Mouse (Mus musculus) heart, postnatal 4 days (tissue): ENCODE data around the gene Ubl5. TPM values are rescaled to one million over a fixed set of nuclear protein-coding genes. Genes with fewer than 3 reads are reported as not detected.
"Not testable (repeated sequence)": the region's sequence is repeated elsewhere in the genome, so short reads cannot be mapped to it uniquely, and the experiment has no call there.

Experiments
- DNase-seq: peaks from one replicate; pipeline ENCODE4 v3.0.0; 2021
- total RNA-seq, 2 experiments: library from RNA; stranded (reverse); gene quantifications; 2 replicates each; pipeline ENCODE4 v1.2.3; 2021

Ubl5 gene
- 100 to 1,000 TPM; 213 to 225 TPM for total RNA-seq

DNA sequence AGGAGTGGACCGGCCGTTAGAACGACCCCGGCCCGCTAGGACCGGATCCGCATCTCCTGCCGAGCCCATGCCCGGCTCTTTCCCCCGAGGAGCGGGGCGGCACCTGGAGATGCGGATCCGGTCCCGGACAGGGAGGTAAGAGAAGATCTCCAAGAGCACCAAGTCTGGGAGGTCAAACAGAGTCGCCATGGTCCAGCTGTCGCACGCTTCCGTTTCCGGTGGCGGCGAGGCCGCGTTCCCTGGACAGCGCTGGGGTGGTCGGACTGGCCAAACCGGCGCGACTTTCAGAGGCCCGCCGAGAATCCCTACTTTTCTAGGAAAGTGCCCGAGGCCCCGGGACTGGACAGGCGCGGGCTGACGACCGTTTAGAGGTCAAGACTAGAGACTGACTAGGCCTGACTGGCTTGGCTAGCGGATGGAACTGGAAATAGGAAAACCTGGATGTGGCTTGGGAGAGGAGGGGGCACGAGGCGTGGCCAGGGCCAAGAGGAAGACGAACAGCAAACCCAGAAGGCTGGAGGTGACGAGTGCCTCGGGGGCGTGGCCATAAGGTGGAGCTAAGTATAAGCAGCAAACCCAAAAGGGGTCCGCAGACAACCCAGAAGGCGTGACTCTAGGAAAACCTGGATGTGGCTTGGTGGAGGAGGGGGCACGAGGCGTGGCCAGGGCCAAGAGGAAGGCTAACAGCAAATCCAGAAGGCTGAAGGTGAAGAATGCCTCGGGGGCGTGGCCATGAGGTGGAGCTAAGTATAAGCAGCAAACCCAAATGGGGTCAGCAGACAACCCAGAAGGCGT, at the start of gene Ubl5:
TSS of gene Ubl5 (plus strand) at position 778 of the 795 bp plus-strand sequence.
- DNase-seq: peak; percentile 94

DNA sequence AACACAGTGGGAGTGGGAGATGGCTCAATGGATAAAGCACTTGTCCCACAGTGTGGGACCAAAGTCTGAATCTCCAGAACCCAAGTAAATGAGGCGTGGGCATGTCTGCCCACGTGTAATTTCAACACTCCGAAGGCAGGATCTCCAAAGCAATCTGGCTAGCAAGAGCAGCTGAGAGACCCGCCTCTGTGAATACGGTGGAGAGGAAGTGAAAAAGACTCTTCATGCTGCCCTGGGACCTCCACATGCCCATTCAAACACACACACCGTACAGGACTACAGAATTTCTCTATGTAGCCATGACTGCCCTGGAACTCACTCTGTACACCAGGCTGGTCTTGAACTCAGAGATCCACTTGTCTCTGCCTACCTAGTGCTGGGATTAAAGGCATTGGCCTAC, 41.4 kb upstream of the Ubl5 start:
- DNase-seq: no peak

DNA sequence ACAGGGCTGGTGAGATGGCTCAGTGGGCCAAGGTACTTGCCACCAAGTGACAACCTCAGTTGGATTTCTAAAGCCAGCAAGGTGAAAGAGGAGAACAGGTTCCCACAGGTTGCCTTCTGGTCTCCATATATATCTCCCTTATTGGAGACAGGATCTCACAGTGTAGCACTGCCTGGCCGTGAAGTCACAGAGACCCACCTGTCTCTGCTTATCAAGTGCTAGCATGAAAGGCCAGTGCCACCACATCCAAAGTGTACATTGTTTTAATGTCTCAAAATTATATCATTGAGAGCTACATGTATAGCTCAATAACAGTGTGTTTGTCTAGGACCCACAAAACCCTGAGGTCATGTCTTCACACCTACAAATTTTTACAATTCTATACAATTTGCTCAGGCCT, 36.4 kb upstream of the Ubl5 start:
- no peak for DNase-seq

DNA sequence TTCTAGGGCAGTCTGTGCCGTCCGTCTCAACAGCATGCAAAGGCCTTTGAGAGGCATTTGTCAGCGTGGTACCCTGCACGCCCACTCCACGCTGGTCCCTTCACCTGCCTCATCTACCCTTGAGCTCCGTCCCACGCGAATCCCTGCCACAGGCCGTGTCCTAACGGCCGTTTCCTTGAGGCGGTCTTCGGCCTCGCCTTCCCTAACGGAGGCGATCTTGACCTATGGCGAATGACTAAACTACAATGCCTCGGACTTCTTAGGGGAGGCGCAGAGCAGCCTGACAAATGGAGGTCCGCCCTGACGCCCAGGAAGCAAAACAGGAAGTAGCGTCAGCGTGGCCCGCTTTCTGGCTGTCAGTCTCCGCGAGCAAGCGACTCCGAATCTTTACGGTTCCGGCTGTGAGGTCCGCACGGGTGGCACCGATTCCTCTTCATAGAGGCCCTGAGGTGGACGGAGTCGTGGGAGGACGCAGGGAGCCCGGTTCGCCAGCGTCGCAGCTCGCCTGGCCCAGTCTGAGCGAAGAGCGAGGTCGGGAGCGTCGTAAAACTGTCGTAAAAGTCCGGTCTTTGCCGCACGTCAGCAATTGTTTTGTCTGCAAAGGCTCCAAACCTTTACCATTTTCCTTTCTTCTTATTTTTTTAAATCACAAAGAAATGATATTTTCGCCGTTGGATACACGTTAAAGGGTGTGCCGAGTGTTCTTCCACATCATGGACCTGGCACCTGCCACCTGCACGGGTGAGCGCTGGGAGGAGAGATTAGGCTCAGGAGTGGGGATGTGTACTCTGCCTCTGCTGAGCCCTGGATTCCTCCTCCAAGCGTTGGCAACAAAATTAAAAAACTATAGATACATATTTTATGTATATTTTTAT, 35.3 kb upstream of the Ubl5 start:
- DNase-seq: peak; percentile 84

DNA sequence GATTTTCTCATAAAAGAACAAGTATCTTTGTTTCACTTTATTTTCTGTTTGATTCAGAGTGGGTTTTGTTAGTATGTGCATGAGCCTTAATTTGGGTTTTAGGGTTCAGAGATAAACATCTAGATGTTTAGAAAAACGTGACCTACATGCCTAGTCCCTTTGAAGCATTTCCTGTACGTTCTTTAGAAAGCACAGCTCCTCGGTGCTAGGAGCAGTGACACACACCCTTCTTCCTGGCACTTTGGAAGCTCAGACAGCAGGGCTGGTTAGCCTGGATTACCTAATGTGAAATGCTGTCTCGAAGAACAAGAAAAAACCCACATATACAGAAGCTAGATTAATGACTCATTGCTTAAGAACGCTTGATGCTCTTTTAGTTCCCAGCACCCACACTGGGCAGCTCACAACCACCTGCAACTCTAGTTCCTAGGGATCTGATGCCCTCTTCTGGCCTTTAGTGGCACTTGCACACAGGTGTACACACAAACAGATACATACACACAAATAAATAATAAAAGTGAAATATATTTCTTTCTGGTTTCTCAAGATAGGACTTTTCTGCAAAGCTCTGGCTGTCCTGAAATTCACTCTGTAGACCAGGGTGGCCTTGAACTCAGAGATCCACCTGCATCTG, 32.7 kb upstream of the Ubl5 start:
- no peak for DNase-seq

DNA sequence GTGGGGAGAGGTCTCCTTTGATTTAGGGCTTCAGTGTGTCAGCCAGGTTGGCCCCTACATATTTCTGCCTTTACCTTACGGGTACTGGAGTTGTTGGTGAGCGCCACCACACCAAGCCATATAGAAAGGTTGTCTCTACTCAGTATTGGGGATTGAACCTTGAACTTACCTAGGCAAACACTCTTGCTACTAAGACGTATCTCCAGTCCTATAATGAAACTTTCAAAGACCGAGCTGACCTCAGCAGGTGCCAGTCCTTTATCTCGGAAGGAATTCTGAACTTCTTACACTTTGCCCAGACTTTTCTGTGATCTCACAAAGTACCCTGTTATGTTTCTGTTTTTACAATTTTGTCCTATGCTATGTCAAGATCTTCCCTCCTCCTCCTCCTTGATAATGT, 30.7 kb upstream of the Ubl5 start:
- no peak for DNase-seq

DNA sequence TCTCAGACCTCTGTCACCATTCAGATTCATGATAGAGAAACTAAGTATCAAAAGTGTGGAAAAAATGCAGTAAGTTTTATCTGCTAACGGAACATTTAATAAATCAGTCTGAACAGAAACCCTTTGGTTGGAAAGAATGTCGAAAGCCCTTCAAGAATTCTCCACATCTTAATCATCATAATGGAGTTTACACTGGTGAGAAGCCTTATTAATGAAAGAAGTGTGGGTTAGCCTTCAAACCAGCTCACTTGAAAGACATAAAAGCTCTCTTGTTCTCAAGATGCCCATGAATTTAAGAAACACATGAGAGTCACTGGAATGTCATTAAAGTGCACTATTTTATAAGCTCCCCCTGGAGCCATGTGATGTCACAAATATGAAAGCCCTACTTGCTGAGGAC, 26.0 kb upstream of the Ubl5 start:
- DNase-seq: no peak

DNA sequence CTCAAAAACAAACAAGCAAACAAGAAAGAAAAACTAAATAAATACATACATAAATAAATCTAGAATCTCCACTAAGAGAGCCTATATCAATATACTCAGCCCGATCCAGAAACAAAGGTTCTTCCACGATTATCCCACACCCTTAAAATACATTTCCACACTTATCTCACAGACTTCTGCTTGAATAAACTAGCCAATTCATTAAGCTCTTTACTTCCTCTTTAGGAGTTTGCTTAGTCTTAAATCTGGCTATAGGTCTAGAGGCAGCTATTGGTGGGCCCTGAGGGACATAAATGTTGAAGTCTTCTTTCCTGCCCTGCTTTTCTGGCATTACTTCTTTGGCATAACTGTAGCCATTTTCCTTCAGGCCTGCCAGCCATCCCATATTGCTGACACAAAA, 11.3 kb upstream of the Ubl5 start:
- no peak for DNase-seq

DNA sequence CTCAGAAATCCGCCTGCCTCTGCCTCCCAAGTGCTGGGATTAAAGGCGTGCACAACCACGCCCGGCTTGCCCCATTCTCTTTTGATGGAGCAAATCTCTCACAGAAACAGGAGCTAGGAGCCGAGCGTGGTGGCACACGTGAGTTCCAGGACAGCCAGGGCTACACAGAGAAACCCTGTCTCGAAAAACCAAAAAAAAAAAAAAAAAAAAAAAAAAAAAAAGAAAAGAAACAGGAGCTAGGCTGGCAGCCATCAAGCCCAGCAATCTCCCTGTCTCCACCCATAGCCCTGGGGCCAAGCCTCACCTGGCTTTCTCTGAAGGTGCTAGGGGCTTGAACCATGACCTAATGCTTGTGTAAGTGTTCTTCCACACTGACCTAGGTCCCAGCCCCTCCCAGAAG, 7.0 kb upstream of the Ubl5 start:
- not testable (repeated sequence) for DNase-seq

DNA sequence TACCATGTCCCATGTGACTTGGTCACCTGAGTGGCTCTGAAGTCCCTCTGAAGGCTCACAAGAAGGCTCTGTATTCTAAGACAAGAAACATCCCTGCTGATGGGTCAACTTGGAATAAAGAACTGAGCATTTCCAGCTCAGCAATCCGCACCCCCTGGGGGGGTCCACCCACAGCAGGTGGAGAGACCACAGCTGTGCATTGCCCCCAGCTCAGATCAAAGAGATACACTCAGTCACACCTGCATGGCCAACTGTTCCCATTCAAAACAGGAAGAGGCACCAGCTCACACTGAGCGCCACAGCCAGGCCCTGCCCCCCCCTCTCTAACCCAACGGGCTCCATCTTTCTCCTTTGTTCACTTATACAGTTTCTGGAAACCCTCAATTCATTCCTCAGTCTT, 6.4 kb upstream of the Ubl5 start:
- DNase-seq: peak; percentile 5

DNA sequence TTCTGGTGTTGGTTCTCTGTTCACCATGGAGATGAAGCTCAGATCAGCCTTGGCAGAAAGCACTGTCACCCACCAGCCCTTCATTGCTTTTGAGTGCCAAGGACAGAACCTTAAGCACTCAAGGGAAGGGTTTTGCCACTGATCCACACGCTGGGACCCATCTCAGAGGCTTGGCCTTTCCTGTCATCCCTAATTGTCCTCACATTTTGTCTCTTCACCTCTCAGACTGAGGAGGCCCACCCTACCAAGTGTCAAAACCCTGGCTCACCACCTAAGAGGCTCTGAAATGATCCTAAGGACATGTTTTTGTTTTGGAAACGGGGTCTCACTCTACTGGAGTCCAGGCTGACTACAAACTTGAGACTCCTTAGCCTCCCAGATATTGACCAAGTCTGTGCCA, 5.9 kb upstream of the Ubl5 start:
- no peak for DNase-seq

DNA sequence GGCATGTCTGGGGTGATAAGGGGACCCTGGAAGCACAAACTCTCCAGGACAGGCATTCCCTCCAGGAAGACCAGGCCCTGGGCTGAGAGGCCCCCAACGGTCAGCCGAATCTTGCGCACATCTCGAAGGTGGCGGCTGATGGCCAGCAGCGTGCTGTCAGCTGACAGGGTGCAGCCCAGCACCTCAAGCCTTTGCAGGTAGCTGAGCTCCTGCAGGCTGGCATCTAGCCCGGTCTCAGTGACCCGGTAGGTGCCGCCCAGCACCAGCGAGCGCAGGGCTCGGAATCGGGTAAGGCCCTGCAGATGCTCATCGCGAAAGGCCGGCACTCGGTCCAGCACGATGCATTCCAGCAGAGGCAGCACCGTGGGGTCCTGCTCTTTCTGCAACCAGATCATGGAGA, 4.1 kb upstream of the Ubl5 start:
- peak; percentile 4 for DNase-seq

DNA sequence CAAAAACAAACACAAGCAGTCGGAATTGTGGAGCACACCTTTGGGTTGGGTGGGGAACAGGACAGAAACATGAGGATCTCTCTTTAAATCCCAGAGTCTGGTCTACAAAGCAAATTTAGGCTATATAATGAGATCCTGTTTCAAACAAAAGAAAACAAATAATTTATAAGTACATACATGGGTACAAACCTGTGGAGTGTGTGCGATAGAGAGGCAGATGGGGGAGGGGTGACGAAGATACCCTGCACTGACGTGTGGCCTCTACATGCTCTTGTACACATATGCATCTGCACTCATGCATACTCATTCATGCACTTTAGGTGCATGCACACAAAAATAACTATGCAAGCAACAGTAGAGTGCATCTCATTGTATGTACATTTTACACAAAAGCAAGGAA, 3.2 kb upstream of the Ubl5 start:
- no peak for DNase-seq

DNA sequence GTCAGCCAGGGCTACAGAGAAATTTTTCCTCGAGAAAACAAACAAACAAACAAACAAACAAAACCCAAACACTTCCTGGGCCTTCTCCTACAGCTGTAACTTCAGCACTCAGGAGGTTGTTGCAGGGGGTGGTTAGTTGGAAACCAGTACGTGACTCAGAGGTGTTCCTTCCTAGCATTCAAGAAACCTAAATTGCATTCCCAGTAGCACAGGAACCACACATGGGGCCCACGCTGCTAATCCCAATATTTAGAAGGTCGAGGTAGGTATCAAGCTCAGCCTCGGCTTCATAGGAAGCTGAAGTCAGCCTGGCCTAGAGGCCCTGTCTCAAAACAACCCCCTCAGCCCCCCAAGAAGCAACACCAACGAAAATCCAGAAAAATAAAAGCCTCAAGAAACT, 1.2 kb upstream of the Ubl5 start:
- peak; percentile 3 for DNase-seq

DNA sequence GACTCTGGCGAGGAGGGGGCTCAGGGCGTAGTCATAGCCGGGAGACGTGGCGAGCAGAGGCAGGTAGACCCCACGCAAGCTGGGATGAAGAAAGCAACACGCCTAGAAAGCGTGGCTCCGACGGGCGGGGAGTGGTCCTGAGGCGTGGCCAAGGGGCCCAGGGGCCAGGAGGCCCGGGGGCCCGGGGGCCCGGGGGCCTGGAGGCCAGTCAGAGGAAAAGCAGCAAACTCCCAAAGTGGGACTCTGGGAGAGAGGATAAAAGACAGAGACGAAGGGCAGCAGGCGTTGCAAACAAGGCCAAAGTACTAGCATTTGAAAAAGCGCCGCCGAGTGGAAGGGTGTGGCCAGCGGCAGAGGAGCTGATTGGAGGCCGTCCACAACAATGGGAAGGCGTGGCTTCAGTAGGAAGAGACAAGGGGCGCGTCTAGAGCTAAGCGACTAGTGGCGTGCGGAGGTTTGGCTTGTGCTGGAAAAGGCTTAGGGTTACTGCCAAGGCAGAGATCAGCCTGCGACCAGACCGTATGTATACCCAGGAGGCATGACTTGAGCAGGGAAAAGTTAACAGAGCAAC, 303 bp downstream of the Ubl5 start:
- peak; percentile 92 for DNase-seq

DNA sequence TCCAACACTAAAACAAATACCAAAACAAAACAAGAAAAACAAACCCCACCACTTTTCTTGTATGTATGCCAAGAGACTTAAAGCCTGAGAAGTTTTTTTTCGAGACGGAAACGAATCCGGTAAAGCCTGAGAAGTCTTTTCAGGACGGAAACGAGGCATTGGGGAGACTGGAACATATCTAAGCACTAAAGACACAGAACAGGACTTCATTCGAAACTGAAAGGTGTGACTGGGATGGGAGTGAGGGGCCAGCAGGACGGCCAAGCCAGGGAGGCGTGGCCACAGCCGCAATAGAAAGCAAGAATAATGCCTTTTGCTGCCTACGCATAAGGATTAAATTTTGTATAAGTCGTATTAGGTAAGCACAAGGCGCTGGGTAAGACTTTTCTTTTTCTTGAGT, 1.1 kb downstream of the Ubl5 start:
- no peak for DNase-seq

DNA sequence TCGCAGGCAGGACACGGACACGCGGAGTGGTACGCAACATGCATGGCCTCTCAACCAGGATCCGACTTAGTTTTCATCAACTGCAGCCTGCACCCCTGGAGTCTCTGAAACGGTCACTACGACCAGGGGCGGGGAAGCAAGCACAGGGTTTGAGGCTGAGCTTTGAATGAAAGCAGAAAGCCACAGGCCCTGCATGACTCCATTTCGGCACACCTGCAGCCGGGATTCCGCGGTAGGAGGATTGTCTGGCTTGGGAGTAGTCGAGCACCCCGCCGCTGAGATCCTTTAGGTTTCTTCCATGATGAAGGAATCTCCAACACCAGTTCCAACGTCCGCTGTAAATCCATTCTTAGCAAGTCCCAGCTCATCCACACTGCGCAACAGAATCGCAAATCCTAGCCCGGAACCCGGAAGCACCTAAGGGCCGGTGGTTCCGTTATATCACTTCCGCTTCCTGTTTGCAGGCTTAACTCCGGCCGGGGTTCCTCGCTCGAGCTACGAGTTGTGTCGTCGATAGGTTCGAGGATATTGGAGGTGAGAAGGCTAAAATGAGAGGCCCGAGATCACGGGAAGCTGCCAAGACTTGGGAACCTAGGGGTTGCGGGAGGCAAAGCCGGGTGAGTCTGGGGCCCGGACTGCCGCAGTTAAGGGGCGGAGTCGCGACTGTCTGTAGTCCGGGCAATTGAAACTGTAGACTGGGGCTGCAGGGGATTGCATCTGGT, 1.8 kb downstream of the Ubl5 start, which contains the start of gene Fbxl12:
TSS of gene Fbxl12 (minus strand) at position 408 of the 722 bp plus-strand sequence.
- DNase-seq: peak; percentile 72

DNA sequence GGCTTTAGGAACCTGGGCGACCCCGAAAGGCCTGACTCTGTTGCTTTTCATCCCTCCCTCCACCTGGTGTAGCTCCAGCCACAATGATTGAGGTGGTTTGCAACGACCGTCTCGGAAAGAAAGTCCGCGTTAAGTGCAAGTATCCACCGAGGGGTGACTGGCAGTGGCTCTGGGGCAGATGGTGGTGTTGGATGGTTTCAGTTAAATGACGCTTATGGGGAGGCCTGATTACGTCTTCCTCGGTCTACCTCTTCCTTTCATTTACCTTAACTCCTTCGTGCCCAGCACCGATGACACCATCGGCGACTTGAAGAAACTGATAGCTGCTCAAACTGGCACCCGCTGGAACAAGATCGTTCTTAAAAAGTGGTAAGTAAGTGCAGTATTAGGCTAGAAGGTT, 2.4 kb downstream of the Ubl5 start:
- DNase-seq: no peak

DNA sequence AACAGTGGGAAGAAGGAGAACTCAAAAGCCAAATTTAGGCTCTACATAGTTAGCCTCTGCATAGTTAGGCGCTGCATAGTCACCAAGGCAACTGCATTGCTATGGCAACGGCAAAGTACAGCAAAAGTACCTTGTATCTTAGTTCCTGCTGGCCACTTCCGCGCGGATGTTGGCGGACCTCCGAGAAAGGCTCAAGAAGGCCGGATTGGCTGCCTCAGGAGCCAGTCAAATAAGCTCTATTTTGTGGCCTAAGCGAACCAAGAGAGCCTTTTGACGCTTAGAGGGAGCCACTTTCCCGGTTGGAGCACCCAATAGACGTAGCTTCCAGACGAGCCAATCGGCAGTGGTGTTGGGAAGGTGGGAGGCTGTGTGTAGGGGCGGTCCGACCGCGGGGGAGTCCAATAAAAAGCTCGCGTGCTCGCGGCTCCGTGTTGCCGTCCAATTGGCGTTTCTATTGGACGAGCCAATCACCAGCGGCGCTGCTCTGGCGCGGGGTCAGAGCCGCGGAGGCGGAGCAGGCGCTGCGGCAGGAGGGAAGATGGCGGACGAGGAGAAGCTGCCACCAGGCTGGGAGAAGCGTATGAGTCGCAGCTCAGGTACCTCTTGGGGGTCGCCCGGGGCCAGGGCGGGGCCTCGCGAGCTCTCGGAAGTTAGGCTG, 9.1 kb downstream of the Ubl5 start, which contains the start of gene Pin1:
TSS of gene Pin1 (plus strand) at position 494 of the 658 bp plus-strand sequence.
- peak; percentile 98 for DNase-seq

DNA sequence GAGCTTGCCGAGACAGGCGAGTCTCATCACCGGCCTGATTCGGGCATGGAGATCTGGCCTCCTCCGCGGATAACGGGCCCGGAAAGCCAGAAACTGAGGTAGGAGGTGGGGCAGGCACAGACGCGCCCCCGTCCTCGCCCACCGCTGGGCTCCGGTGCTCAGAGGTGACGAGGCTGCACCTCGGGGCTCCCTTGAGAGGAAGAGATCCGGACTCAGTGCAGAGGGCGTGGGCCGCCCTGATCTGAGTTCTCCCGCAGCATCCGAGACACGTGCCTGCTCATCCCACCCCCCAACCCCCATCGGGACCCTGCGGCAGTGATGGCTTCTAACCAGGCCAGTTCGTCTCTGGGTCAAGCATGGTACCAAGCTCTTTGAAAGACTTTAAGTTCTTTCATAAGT, 9.6 kb downstream of the Ubl5 start:
- DNase-seq: no peak

DNA sequence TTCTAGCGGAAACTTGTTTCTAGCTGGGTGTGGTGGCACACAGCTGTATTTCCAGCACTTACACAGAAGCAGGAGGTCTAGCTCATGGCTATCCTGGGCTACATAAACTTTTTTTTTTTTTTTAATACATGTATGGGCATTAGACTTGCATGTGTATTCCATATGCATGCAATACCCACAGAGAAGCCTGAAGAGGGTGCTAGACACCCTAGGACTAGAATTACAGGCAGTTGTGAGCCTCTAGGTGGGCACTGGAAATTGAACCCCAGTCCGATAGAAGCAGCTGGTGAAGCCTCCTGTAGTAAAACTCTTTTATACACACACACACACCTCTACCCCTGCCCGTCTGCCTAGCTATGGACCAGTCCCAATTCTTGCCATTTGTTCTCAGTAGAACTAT, 11.2 kb downstream of the Ubl5 start:
- no peak for DNase-seq

DNA sequence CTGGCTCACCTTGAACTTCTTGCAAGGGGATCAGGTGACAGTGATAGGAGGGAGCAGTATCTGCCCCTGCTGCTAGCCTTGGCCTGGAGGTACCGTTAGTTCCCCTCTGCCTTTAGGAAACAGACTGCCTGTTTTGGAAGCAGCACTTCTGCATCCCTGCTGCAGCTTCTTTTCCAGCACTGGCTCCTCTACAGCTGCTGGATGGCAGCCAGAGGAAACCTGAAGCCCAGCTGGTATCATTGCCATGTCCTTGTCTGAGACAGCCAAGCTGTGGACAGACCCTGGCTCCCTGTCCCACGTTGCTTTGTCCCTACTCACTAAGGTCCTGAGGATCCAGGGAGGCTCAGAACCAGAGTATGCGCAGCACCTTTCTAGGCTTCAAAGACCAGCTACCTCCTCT, 14.9 kb downstream of the Ubl5 start:
- DNase-seq: peak; percentile 62
